Mouse (Mus musculus) liver, embryonic 15.5 days (tissue): Measurements from ENCODE around the gene Col18a1. TPM values are rescaled to one million over a fixed set of nuclear protein-coding genes. Genes with fewer than 3 reads are reported as not detected.

Experiments
- ATAC-seq: fragments of 200-750 bp; cut with Nextera tagmentation; 2 replicates; pipeline ENCODE4 v1.8.0; 2017; ENCODE audit warnings: moderate number of reproducible peaks, mild to moderate bottlenecking, moderate library complexity; ENCODE audit not compliant: insufficient read depth
- H3K27ac ChIP-seq: fragments of 300-500 bp; sonication (generic); replicated peaks from 2 replicates; pipeline ENCODE4 v1.5.1; 2015; ENCODE audit warnings: mild to moderate bottlenecking, inconsistent platforms
- H3K27me3 ChIP-seq: fragments of 300-500 bp; sonication (generic); 2 replicates; pipeline ENCODE4 v1.6.1; 2015; ENCODE audit warnings: mild to moderate bottlenecking, inconsistent platforms
- H3K36me3 ChIP-seq: fragments of 300-500 bp; sonication (generic); replicated peaks from 2 replicates; pipeline ENCODE4 v1.6.1; 2015; ENCODE audit warnings: moderate library complexity, mild to moderate bottlenecking, inconsistent platforms
- H3K4me1 ChIP-seq: fragments of 300-500 bp; sonication (generic); replicated peaks from 2 replicates; pipeline ENCODE4 v1.6.1; 2015; ENCODE audit warnings: inconsistent platforms
- H3K4me2 ChIP-seq: fragments of 300-500 bp; sonication (generic); 2 replicates; pipeline ENCODE4 v1.6.1; 2015; ENCODE audit warnings: moderate library complexity, mild to moderate bottlenecking, inconsistent platforms
- H3K4me3 ChIP-seq: fragments of 300-500 bp; sonication (generic); replicated peaks from 2 replicates; pipeline ENCODE4 v1.5.1; 2015; ENCODE audit warnings: mild to moderate bottlenecking, inconsistent platforms
- H3K9ac ChIP-seq: fragments of 300-500 bp; sonication (generic); 2 replicates; pipeline ENCODE4 v1.6.1; 2015; ENCODE audit warnings: moderate library complexity, mild to moderate bottlenecking, inconsistent platforms
- H3K9me3 ChIP-seq: fragments of 300-500 bp; sonication (generic); replicated peaks from 2 replicates; pipeline ENCODE4 v1.6.1; 2016; ENCODE audit warnings: inconsistent platforms
- WGBS: fragments of 180-500 bp; shearing (Covaris S2); methylation state at CpG from one replicate; pipeline ENCODE4 v1.1.7; 2015; ENCODE audit warnings: mixed read lengths; ENCODE audit not compliant: insufficient replicate concordance; 5-methylcytosine and 5-hydroxymethylcytosine counted together
- polyA plus RNA-seq: library from polyadenylated mRNA; unstranded; fragments of >200 nt; fragmentation: Nextera tagmentation; extraction: Ambion mirVana; gene quantifications from 2 replicates; pipeline ENCODE4 v1.2.1, GENCODE M21; 2015

The Col18a1 gene
- polyA plus RNA-seq, 1 experiment from 2014 or later: 66.0 TPM

- H3K4me2 ChIP-seq: no peak overlapping the region
- H3K27me3 ChIP-seq: no peaks in the 10 kb centered on the region
- peaks cover 24% of the 10 kb centered on the region for H3K4me1 ChIP-seq
- H3K9me3 ChIP-seq: no peaks in the 10 kb centered on the region
- WGBS: 73% methylated on average over 8 of the region's 8 CpGs
- no peak overlapping the region for H3K27ac ChIP-seq
- no peaks in the 10 kb centered on the region for H3K36me3 ChIP-seq
- ATAC-seq: no peak
- H3K4me3 ChIP-seq: no peak overlapping the region
- no peak overlapping the region for H3K9ac ChIP-seq
Measured at GRCm38 (mm10) chr10:77121287-77122022, 44.9 kb downstream of the Col18a1 start.

GRCm38 (mm10) chr10:77120501-77120900, 45.8 kb downstream of the Col18a1 start:
- H3K27ac ChIP-seq: no peak overlapping the region
- no peak overlapping the region for H3K4me3 ChIP-seq
- no peak for ATAC-seq
- H3K36me3 ChIP-seq: no peaks in the 10 kb centered on the region
- H3K27me3 ChIP-seq: no peaks in the 10 kb centered on the region
- H3K4me2 ChIP-seq: no peak overlapping the region
- peaks cover 17% of the 10 kb centered on the region for H3K4me1 ChIP-seq
- 72% methylated on average over 4 of the region's 4 CpGs for WGBS
- H3K9ac ChIP-seq: no peak overlapping the region
- no peaks in the 10 kb centered on the region for H3K9me3 ChIP-seq

GRCm38 (mm10) chr10:77119437-77119836, 46.9 kb downstream of the Col18a1 start:
- no peak overlapping the region for H3K9ac ChIP-seq
- H3K36me3 ChIP-seq: no peaks in the 10 kb centered on the region
- H3K27ac ChIP-seq: no peak overlapping the region
- 67% methylated on average over 11 of the region's 11 CpGs for WGBS
- no peaks in the 10 kb centered on the region for H3K9me3 ChIP-seq
- no peaks in the 10 kb centered on the region for H3K27me3 ChIP-seq
- ATAC-seq: no peak
- H3K4me2 ChIP-seq: no peak overlapping the region
- peaks cover 17% of the 10 kb centered on the region for H3K4me1 ChIP-seq
- H3K4me3 ChIP-seq: no peak overlapping the region

- no peak for ATAC-seq
- H3K9me3 ChIP-seq: no peaks in the 10 kb centered on the region
- no peak overlapping the region for H3K4me2 ChIP-seq
- H3K36me3 ChIP-seq: no peaks in the 10 kb centered on the region
- no peak overlapping the region for H3K9ac ChIP-seq
- no peaks in the 10 kb centered on the region for H3K27me3 ChIP-seq
- WGBS: 64% methylated on average over 1 of the region's 1 CpGs
- no peak overlapping the region; the same call in 1 of the 2 replicates for H3K27ac ChIP-seq
- H3K4me3 ChIP-seq: no peak overlapping the region
- peaks cover 17% of the 10 kb centered on the region for H3K4me1 ChIP-seq
Measured at GRCm38 (mm10) chr10:77118361-77118760, 48.0 kb downstream of the Col18a1 start.

GRCm38 (mm10) chr10:77116537-77117455, 49.6 kb downstream of the Col18a1 start:
- H3K9ac ChIP-seq: no peak overlapping the region
- H3K27ac ChIP-seq: peak overlapping the region; percentile 64
- 34% methylated on average over 4 of the region's 4 CpGs for WGBS
- no peaks in the 10 kb centered on the region for H3K27me3 ChIP-seq
- peaks cover 17% of the 10 kb centered on the region for H3K4me1 ChIP-seq
- ATAC-seq: peak; percentile 53
- H3K4me3 ChIP-seq: no peak overlapping the region
- H3K4me2 ChIP-seq: peak overlapping the region; percentile 29; the same call in 1 of the 2 replicates
- no peaks in the 10 kb centered on the region for H3K9me3 ChIP-seq
- H3K36me3 ChIP-seq: no peaks in the 10 kb centered on the region

- H3K36me3 ChIP-seq: no peaks in the 10 kb centered on the region
- H3K4me3 ChIP-seq: peak overlapping the region; percentile 49
- no peaks in the 10 kb centered on the region for H3K27me3 ChIP-seq
- H3K27ac ChIP-seq: peak overlapping the region; percentile 80
- H3K9ac ChIP-seq: peak overlapping the region; percentile 26; the same call in 1 of the 2 replicates
- H3K9me3 ChIP-seq: no peaks in the 10 kb centered on the region
- peak; percentile 69 for ATAC-seq
- WGBS: 54% methylated on average over 19 of the region's 19 CpGs
- H3K4me1 ChIP-seq: peaks cover 21% of the 10 kb centered on the region
- H3K4me2 ChIP-seq: peak overlapping the region; percentile 55
Measured at GRCm38 (mm10) chr10:77113489-77114240, 52.7 kb downstream of the Col18a1 start.

- ATAC-seq: no peak
- Histone ChIP-seq H3K27me3 (no peaks in the 10 kb centered on the region), H3K36me3 (no peaks in the 10 kb centered on the region), H3K4me2 (peak overlapping the region; percentile 55), H3K27ac (peak overlapping the region; percentile 80; the same call in 1 of the 2 replicates), H3K9ac (peak overlapping the region; percentile 26; the same call in 1 of the 2 replicates), H3K4me1 (peaks cover 6% of the 10 kb centered on the region; the same call in 1 of the 2 replicates), H3K4me3 (peak overlapping the region; percentile 49), H3K9me3 (no peaks in the 10 kb centered on the region)
- 51% methylated on average over 4 of the region's 4 CpGs for WGBS
Measured at GRCm38 (mm10) chr10:77111550-77112249, 54.6 kb downstream of the Col18a1 start.

GRCm38 (mm10) chr10:77110843-77111242, 55.5 kb downstream of the Col18a1 start:
- 54% methylated on average over 7 of the region's 7 CpGs for whole genome bisulfite sequencing
- H3K9me3 ChIP-seq: no peaks in the 10 kb centered on the region
- peak overlapping the region; percentile 49 for H3K4me3 ChIP-seq
- H3K4me1 ChIP-seq: peaks cover 6% of the 10 kb centered on the region; the same call in 1 of the 2 replicates
- 0 out of 2 replicates have a peak overlapping the region, but pooled peaks have one; percentile 29 for H3K27ac ChIP-seq
- H3K9ac ChIP-seq: no peak overlapping the region
- no peak for ATAC-seq
- H3K36me3 ChIP-seq: peaks cover 3% of the 10 kb centered on the region; the same call in 1 of the 2 replicates
- H3K4me2 ChIP-seq: peak overlapping the region; percentile 55
- H3K27me3 ChIP-seq: no peaks in the 10 kb centered on the region

- no peak overlapping the region for H3K27ac ChIP-seq
- H3K4me3 ChIP-seq: no peak overlapping the region
- peak overlapping the region; percentile 55 for H3K4me2 ChIP-seq
- no peak for ATAC-seq
- 75% methylated on average over 9 of the region's 9 CpGs for WGBS
- no peak overlapping the region for H3K9ac ChIP-seq
- H3K9me3 ChIP-seq: no peaks in the 10 kb centered on the region
- H3K27me3 ChIP-seq: no peaks in the 10 kb centered on the region
- peaks cover 6% of the 10 kb centered on the region; the same call in 1 of the 2 replicates for H3K4me1 ChIP-seq
- H3K36me3 ChIP-seq: peaks cover 3% of the 10 kb centered on the region; the same call in 1 of the 2 replicates
Measured at GRCm38 (mm10) chr10:77110010-77110409, 56.3 kb downstream of the Col18a1 start.

- H3K27ac ChIP-seq: no peak overlapping the region
- no peak overlapping the region for H3K9ac ChIP-seq
- H3K4me1 ChIP-seq: peaks cover 6% of the 10 kb centered on the region; the same call in 1 of the 2 replicates
- ATAC-seq: no peak
- H3K27me3 ChIP-seq: no peaks in the 10 kb centered on the region
- no peak overlapping the region for H3K4me2 ChIP-seq
- peaks cover 3% of the 10 kb centered on the region; the same call in 1 of the 2 replicates for H3K36me3 ChIP-seq
- H3K9me3 ChIP-seq: no peaks in the 10 kb centered on the region
- no peak overlapping the region for H3K4me3 ChIP-seq
- WGBS: 51% methylated on average over 4 of the region's 4 CpGs
Measured at GRCm38 (mm10) chr10:77108106-77108505, 58.2 kb downstream of the Col18a1 start.
